Mouse (Mus musculus) stomach, postnatal 0 days (tissue): ENCODE results near the gene Pkmyt1. TPM values are rescaled to one million over a fixed set of nuclear protein-coding genes. Genes with fewer than 3 reads are reported as not detected.

Experiments used
- ATAC-seq: fragments of 200-750 bp; cut with Nextera tagmentation; 2 replicates; pipeline ENCODE4 v1.8.0; 2017; ENCODE audit not compliant: low FRiP score, low TSS enrichment
- DNase-seq: peaks from one replicate; pipeline ENCODE4 v3.0.0-alpha.2; 2016; ENCODE audit warnings: low spot score
- H3K27ac ChIP-seq: fragments of 300-500 bp; sonication (generic); replicated peaks from 2 replicates; pipeline ENCODE4 v1.5.1; 2014; ENCODE audit warnings: mild to moderate bottlenecking, control low read depth
- H3K27me3 ChIP-seq: fragments of 300-500 bp; sonication (generic); 2 replicates; pipeline ENCODE4 v1.6.1; 2014; ENCODE audit warnings: low read length; ENCODE audit not compliant: control insufficient read depth, insufficient read depth
- H3K36me3 ChIP-seq: fragments of 300-500 bp; sonication (generic); 2 replicates; pipeline ENCODE4 v1.6.1; 2014; ENCODE audit warnings: low read length, mixed read lengths; ENCODE audit not compliant: control insufficient read depth, insufficient read depth
- H3K4me1 ChIP-seq: fragments of 300-500 bp; sonication (generic); replicated peaks from 2 replicates; pipeline ENCODE4 v1.6.1; 2014; ENCODE audit warnings: antibody characterized with exemption; ENCODE audit not compliant: control insufficient read depth, insufficient read depth
- H3K4me2 ChIP-seq: fragments of 300-500 bp; sonication (generic); replicated peaks from 2 replicates; pipeline ENCODE4 v1.6.1; 2014; ENCODE audit warnings: low read depth, mild to moderate bottlenecking, control low read depth, moderate library complexity
- H3K4me3 ChIP-seq: fragments of 300-500 bp; sonication (generic); 2 replicates; pipeline ENCODE4 v1.5.1; 2014; ENCODE audit warnings: low read depth, low read length, control low read depth
- H3K9ac ChIP-seq: fragments of 300-500 bp; sonication (generic); 2 replicates; pipeline ENCODE4 v1.6.1; 2014; ENCODE audit warnings: mild to moderate bottlenecking, low read length, control low read depth, mixed read lengths
- H3K9me3 ChIP-seq: fragments of 300-500 bp; sonication (generic); 2 replicates; pipeline ENCODE4 v1.6.1; 2016; ENCODE audit warnings: low read length; ENCODE audit not compliant: control insufficient read depth
- CTCF ChIP-seq: IDR thresholded peaks from 2 replicates; pipeline ENCODE4 v1.5.1; 2016; ENCODE audit warnings: antibody characterized with exemption, low read depth, mild to moderate bottlenecking, moderate library complexity
- EP300 ChIP-seq: optimal IDR thresholded peaks from 2 replicates; pipeline ENCODE3; 2016; ENCODE audit warnings: antibody characterized with exemption
- WGBS: fragments of 180-500 bp; shearing (Covaris S2); extraction: QIAGEN DNeasy Blood & Tissue Kit; methylation state at CpG from one replicate; pipeline ENCODE4 v1.1.7; 2014; 5-methylcytosine and 5-hydroxymethylcytosine counted together
- polyA plus RNA-seq: library from polyadenylated mRNA; unstranded; fragments of >200 nt; fragmentation: Nextera tagmentation; extraction: Ambion mirVana; gene quantifications from 2 replicates; pipeline ENCODE4 v1.2.1, GENCODE M21; 2015

Gene Pkmyt1
- polyA plus RNA-seq, 1 experiment from 2014 or later: 17.6 TPM

- ATAC-seq: no peak
- no peak overlapping the region for H3K4me2 ChIP-seq
- no peak for DNase-seq
- H3K36me3 ChIP-seq: no peaks in the 10 kb centered on the region
- H3K4me3 ChIP-seq: no peak overlapping the region
- TF ChIP-seq CTCF: no peak
- TF ChIP-seq EP300: no peak
- no peak overlapping the region for H3K27ac ChIP-seq
- no peak overlapping the region for H3K9ac ChIP-seq
- 27% methylated on average over 3 of the region's 3 CpGs for WGBS
- H3K4me1 ChIP-seq: no peaks in the 10 kb centered on the region
- H3K27me3 ChIP-seq: no peaks in the 10 kb centered on the region
- no peaks in the 10 kb centered on the region for H3K9me3 ChIP-seq
Measured at GRCm38 (mm10) chr17:23695801-23696200, 30.3 kb upstream of the Pkmyt1 start.

DNA sequence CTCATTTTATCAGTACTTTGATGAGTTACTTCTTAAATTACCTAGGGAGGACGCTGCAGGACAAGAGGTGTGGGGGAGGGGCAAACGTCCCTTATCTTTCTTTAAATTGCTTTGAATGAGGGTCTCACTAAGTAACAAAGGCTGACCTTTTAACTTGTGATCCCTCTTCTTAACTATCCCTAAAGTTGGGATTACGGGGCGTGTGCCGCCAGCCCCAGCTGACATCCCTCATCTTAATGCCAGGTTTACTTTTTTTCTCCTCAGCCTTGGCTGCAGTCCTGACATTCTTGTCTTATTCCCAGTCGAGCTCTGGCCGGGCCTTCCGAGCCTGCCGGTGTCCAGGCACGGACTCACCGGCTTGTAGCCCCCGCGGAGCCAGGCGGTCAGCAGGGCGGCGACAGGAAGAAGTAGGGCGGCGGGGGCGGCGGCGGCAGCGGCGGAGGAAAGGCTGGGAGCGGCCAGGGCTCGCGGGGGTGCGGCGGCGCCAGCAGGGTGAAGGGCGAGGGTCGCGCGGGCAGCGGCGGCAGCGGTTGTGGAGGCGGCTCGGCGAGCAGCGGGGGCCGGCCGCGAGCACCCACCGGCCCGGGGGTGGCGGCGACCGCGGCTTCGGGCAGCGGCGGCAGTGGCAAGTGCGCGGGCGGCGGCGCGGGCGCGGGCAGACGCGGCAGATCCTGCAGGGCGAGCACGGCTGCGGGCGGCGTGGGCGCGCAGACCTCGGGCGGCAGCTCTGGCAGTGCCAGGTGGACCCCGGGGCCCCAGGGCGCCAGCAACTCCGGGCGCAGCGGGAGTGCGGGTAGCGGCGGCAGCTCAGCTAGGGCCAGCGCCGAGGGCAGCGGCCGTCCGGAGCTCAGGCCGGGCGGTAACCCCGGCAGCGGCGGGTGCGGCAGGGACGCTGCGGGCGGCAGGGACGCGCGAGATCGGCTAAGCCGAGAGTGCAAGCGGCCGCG is 26.7 kb upstream of the Pkmyt1 start:
- Histone ChIP-seq H3K9ac (peak overlapping the region; percentile 64), H3K27me3 (no peaks in the 10 kb centered on the region), H3K9me3 (no peaks in the 10 kb centered on the region), H3K4me3 (peak overlapping the region; percentile 63), H3K27ac (no peak overlapping the region), H3K4me2 (peak overlapping the region; percentile 100), H3K36me3 (no peaks in the 10 kb centered on the region), H3K4me1 (no peaks in the 10 kb centered on the region)
- peak; percentile 49 for DNase-seq
- ATAC-seq: peak; percentile 48
- TF ChIP-seq CTCF (no peak), EP300 (no peak)
- 1% methylated on average over 58 of the region's 101 CpGs for WGBS

DNA sequence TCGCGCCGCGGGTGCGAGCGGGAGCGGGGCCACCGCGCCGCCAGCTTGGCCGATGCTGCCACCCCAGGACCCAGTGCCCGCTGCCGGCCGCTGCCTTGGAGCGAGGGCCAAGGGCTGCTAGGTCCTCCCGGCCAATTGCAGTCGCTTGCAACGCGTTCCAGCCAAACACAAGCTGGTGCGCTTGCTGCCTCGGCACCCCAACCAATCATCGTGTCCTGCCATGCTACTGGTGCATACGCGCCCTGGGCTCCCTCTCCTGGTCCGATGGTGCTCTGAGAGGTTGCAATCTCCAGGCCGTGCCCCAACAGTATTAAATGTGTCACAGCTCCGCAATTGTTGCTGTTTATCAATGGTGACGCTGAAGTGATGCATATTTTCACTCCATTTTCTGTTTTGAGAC is 26.1 kb upstream of the Pkmyt1 start:
- ATAC-seq (peak; percentile 98), DNase-seq (peak; percentile 92)
- Histone ChIP-seq H3K36me3 (no peaks in the 10 kb centered on the region), H3K27ac (no peak overlapping the region), H3K9ac (peak overlapping the region; percentile 64), H3K4me1 (no peaks in the 10 kb centered on the region), H3K9me3 (no peaks in the 10 kb centered on the region), H3K4me3 (peak overlapping the region; percentile 63), H3K4me2 (peak overlapping the region; percentile 100), H3K27me3 (no peaks in the 10 kb centered on the region)
- TF ChIP-seq EP300 (no peak), CTCF (peak; percentile 90)
- WGBS: under 1% methylated on average over 27 of the region's 28 CpGs

GRCm38 (mm10) chr17:23703301-23703700 is 22.8 kb upstream of the Pkmyt1 start:
- no peaks in the 10 kb centered on the region for H3K27me3 ChIP-seq
- WGBS: 83% methylated on average over 9 of the region's 9 CpGs
- no peaks in the 10 kb centered on the region for H3K4me1 ChIP-seq
- no peak overlapping the region for H3K9ac ChIP-seq
- ATAC-seq (no peak), DNase-seq (no peak)
- H3K4me3 ChIP-seq: no peak overlapping the region
- H3K27ac ChIP-seq: no peak overlapping the region
- no peaks in the 10 kb centered on the region for H3K9me3 ChIP-seq
- no peak for TF ChIP-seq CTCF
- TF ChIP-seq EP300: no peak
- H3K4me2 ChIP-seq: no peak overlapping the region
- H3K36me3 ChIP-seq: no peaks in the 10 kb centered on the region

GRCm38 (mm10) chr17:23704741-23705140 is 21.4 kb upstream of the Pkmyt1 start:
- TF ChIP-seq EP300: no peak
- TF ChIP-seq CTCF: no peak
- H3K9ac ChIP-seq: no peak overlapping the region
- DNase-seq (no peak), ATAC-seq (no peak)
- no peaks in the 10 kb centered on the region for H3K4me1 ChIP-seq
- H3K27ac ChIP-seq: no peak overlapping the region
- no peaks in the 10 kb centered on the region for H3K36me3 ChIP-seq
- no peak overlapping the region for H3K4me2 ChIP-seq
- H3K27me3 ChIP-seq: no peaks in the 10 kb centered on the region
- WGBS: 40% methylated on average over 7 of the region's 7 CpGs
- no peaks in the 10 kb centered on the region for H3K9me3 ChIP-seq
- H3K4me3 ChIP-seq: no peak overlapping the region

GRCm38 (mm10) chr17:23705525-23706104 is 20.5 kb upstream of the Pkmyt1 start:
- Histone ChIP-seq H3K4me2 (no peak overlapping the region), H3K27me3 (no peaks in the 10 kb centered on the region), H3K9me3 (no peaks in the 10 kb centered on the region), H3K27ac (no peak overlapping the region), H3K4me3 (no peak overlapping the region), H3K9ac (no peak overlapping the region), H3K4me1 (no peaks in the 10 kb centered on the region), H3K36me3 (no peaks in the 10 kb centered on the region)
- ATAC-seq (no peak; the same call in 1 of the 2 replicates), DNase-seq (no peak)
- 75% methylated on average over 7 of the region's 7 CpGs for WGBS
- TF ChIP-seq CTCF (no peak), EP300 (no peak)
